Mouse (Mus musculus): ENCODE data around the gene Gm17657.

GRCm38 (mm10) chr17:29584306-29584705, 34.9 kb upstream of the Gm17657 start:
- TF ChIP-seq MAFK (IDR thresholded peaks at IDR 0.05; ENCODE audit: insufficient read depth, low read depth, low read length) (no peak), ZC3H11A (IDR thresholded peaks at IDR 0.05; ENCODE audit: borderline replicate concordance, low read depth, low read length) (no peak), ZNF384 (IDR thresholded peaks at IDR 0.05; ENCODE audit: low read depth, low read length) (no peak), HCFC1 (IDR thresholded peaks at IDR 0.05; ENCODE audit: borderline replicate concordance, insufficient read depth, low read length) (no peak)
